ENCODE assay signal across 8 mouse cellular contexts in the genomic region with DNA sequence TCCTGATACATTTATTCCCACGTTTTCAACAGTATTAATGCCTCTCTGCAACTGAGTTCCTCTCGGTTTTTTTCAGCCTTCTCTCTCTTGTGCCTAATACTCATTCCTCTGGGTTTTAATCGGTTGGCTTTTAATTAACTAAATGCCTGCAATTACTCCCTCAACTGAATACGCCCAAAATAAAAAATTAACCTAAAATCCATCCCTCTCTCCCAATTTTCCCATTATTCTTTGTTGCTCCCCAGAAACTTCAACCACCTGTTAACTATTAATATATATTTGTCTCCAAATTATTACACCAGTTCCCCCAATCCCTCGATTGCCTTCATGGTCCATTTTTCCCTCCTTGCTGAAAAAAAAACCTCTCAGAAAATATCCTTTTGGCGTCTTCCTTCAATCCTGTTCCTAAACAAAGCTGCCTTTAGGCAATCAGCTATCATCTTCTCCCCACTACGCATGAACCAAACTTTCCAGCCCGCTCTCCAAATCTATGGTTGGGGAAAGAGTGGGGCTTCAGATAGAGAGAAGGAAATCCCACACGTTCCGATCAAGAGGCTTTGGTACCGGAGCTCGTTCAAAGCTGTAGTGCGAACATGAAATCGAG. TPM values are rescaled to one million over a fixed set of nuclear protein-coding genes. Genes with fewer than 3 reads are reported as not detected.
DNase-seq lines count a peak whose midpoint lies in the region; ATAC-seq and TF ChIP-seq lines count a peak whose summit lies in the region.

No protein-coding gene starts in this region.

- 2% methylated on average over 14 of the region's 14 CpGs for WGBS in embryonic facial prominence, embryonic 11.5 days
- 1% methylated on average over 14 of the region's 14 CpGs for WGBS in intestine, embryonic 14.5 days

- peak overlapping the region; percentile 95 for H3K27ac ChIP-seq in left cerebral cortex, adult 2 months
- peak overlapping the region; percentile 91 for H3K27ac ChIP-seq in embryonic facial prominence, embryonic 11.5 days (replicated peaks; ENCODE audit: low read depth, low read length)
- peak overlapping the region; percentile 93 for H3K27ac ChIP-seq in intestine, embryonic 14.5 days (ENCODE audit: low read depth)

- no peak for DNase-seq in left cerebral cortex, adult 2 months (ENCODE audit: extremely low spot score in 1 of 2, low spot score in 2 of 2)
- DNase-seq in left cerebral cortex, postnatal 36 days (ENCODE audit: low spot score in 2 of 2), result no peak
- no peak for DNase-seq in embryonic facial prominence, embryonic 11.5 days (ENCODE audit: low spot score)
- no peak for DNase-seq in intestine, embryonic 14.5 days (ENCODE audit: low spot score)
- no peak for DNase-seq in retina, postnatal 1 day
- DNase-seq in gastrocnemius, postnatal 25 days, result no peak
- no peak for DNase-seq in layer of hippocampus, adult 18-20 months (ENCODE audit: low spot score in 2 of 2)

- peak overlapping the region; percentile 42 for H3K4me2 ChIP-seq in embryonic facial prominence, embryonic 11.5 days (ENCODE audit: low read depth, low read length)
- H3K4me2 ChIP-seq in intestine, embryonic 14.5 days (ENCODE audit: low read length), result peak overlapping the region; percentile 98

- peak overlapping the region; percentile 81 for H3K4me3 ChIP-seq in left cerebral cortex, adult 2 months
- peak overlapping the region; percentile 96 for H3K4me3 ChIP-seq in embryonic facial prominence, embryonic 11.5 days (ENCODE audit: low read depth, low read length)
- peak overlapping the region; percentile 99 for H3K4me3 ChIP-seq in intestine, embryonic 14.5 days (ENCODE audit: low read depth, low read length)

- no peaks in the 10 kb centered on the region for H3K9me3 ChIP-seq in embryonic facial prominence, embryonic 11.5 days (replicated peaks; ENCODE audit: control insufficient read depth, low read length)
- no peaks in the 10 kb centered on the region for H3K9me3 ChIP-seq in intestine, embryonic 14.5 days (ENCODE audit: control insufficient read depth, low read length)

- no peaks in the 10 kb centered on the region for H3K4me1 ChIP-seq in embryonic facial prominence, embryonic 11.5 days (ENCODE audit: control insufficient read depth, insufficient read depth, low read length)
- peaks cover 13% of the 10 kb centered on the region for H3K4me1 ChIP-seq in intestine, embryonic 14.5 days (replicated peaks; ENCODE audit: control insufficient read depth, insufficient read depth, low read length)

- H3K36me3 ChIP-seq in embryonic facial prominence, embryonic 11.5 days (replicated peaks; ENCODE audit: control insufficient read depth, insufficient read depth, low read depth, low read length), result peaks cover 18% of the 10 kb centered on the region
- H3K36me3 ChIP-seq in intestine, embryonic 14.5 days (ENCODE audit: control insufficient read depth, insufficient read depth, low read length), result peaks cover 37% of the 10 kb centered on the region

- TF ChIP-seq CTCF in left cerebral cortex, adult 2 months (IDR thresholded peaks at IDR 0.05), result no peak

- H3K9ac ChIP-seq in embryonic facial prominence, embryonic 11.5 days (replicated peaks; ENCODE audit: low read length), result peak overlapping the region; percentile 100
- H3K9ac ChIP-seq in intestine, embryonic 14.5 days (ENCODE audit: low read length), result peak overlapping the region; percentile 100

- H3K27me3 ChIP-seq in embryonic facial prominence, embryonic 11.5 days (ENCODE audit: control insufficient read depth, insufficient read depth, low read length), result no peaks in the 10 kb centered on the region
- H3K27me3 ChIP-seq in intestine, embryonic 14.5 days (replicated peaks; ENCODE audit: control insufficient read depth, insufficient read depth, low read length), result no peaks in the 10 kb centered on the region

- intact Hi-C loops in left cerebral cortex, adult 2 months (cut with DNase I), result no loop called here
- intact Hi-C loops in left cerebral cortex, postnatal 36 days (cut with DNase I), result no loop called here

- ATAC-seq in embryonic facial prominence, embryonic 11.5 days (replicated peaks; ENCODE audit: insufficient number of reproducible peaks, low FRiP score, low TSS enrichment, low read depth), result no peak
- ATAC-seq in intestine, embryonic 14.5 days (replicated peaks; ENCODE audit: low FRiP score, low TSS enrichment, low read depth), result no peak
- ATAC-seq in monocyte, adult 5-6 weeks (replicated peaks; ENCODE audit: insufficient number of reproducible peaks, low FRiP score, low TSS enrichment, poor library complexity, severe bottlenecking), result peak; percentile 46; the same call in 1 of the 2 replicates

RNA-seq across cellular contexts. Expression of gene Polr2m, which starts 0.8 kb away (rescaled TPM):
- 100 to 1,000 TPM; 193 to 194 TPM for total RNA-seq in left cerebral cortex, adult 2 months (2021)
- 100 to 1,000 TPM; 190 to 225 TPM for total RNA-seq in left cerebral cortex, postnatal 36 days (2021)
- 522 and 524 TPM in 2 replicates for polyA plus RNA-seq in embryonic facial prominence, embryonic 11.5 days (2014; fragmentation: Nextera tagmentation; extraction: Ambion mirVana)
- polyA plus RNA-seq in intestine, embryonic 14.5 days (2014; fragmentation: Nextera tagmentation; extraction: Ambion mirVana), result 307 and 327 TPM in 2 replicates
- 79.4 to 98.1 TPM (median 94.8 TPM) in 3 replicates for total RNA-seq in monocyte, adult 5-6 weeks (2017)
- total RNA-seq in gastrocnemius, postnatal 25 days (2021), result 100 to 1,000 TPM; 204 to 213 TPM
- total RNA-seq in layer of hippocampus, adult 18-20 months (2021), result 100 to 1,000 TPM; 170 to 189 TPM
